Mouse (Mus musculus) lung, postnatal 0 days (tissue): Measurements from ENCODE around the gene Camta1. TPM values are rescaled to one million over a fixed set of nuclear protein-coding genes. Genes with fewer than 3 reads are reported as not detected.

Source experiments
- ATAC-seq: fragments of 200-750 bp; cut with Nextera tagmentation; 2 replicates; pipeline ENCODE4 v1.8.0; 2017; ENCODE audit warnings: moderate library complexity
- DNase-seq: peaks from one replicate; pipeline ENCODE4 v3.0.0-alpha.2; 2016; ENCODE audit warnings: low spot score
- H3K27ac ChIP-seq: fragments of 300-500 bp; sonication (generic); 2 replicates; pipeline ENCODE4 v1.5.1; 2014; ENCODE audit warnings: antibody characterized with exemption, mild to moderate bottlenecking, low read length, mixed read lengths
- H3K27me3 ChIP-seq: fragments of 300-500 bp; sonication (generic); replicated peaks from 2 replicates; pipeline ENCODE4 v1.6.1; 2014; ENCODE audit warnings: low read length, mixed read lengths; ENCODE audit not compliant: insufficient read depth
- H3K36me3 ChIP-seq: fragments of 300-500 bp; sonication (generic); 2 replicates; pipeline ENCODE4 v1.6.1; 2014; ENCODE audit warnings: low read length, mixed read lengths; ENCODE audit not compliant: insufficient read depth
- H3K4me1 ChIP-seq: fragments of 300-500 bp; sonication (generic); 2 replicates; pipeline ENCODE4 v1.6.1; 2014; ENCODE audit warnings: antibody characterized with exemption, low read depth, low read length, mixed read lengths; ENCODE audit not compliant: insufficient read depth
- H3K4me2 ChIP-seq: fragments of 300-500 bp; sonication (generic); replicated peaks from 2 replicates; pipeline ENCODE4 v1.6.1; 2014; ENCODE audit warnings: low read depth, mild to moderate bottlenecking, low read length, moderate library complexity, mixed read lengths
- H3K4me3 ChIP-seq: fragments of 300-500 bp; sonication (generic); 2 replicates; pipeline ENCODE4 v1.5.1; 2014; ENCODE audit warnings: low read depth, low read length
- H3K9ac ChIP-seq: fragments of 300-500 bp; sonication (generic); replicated peaks from 2 replicates; pipeline ENCODE4 v1.6.1; 2014; ENCODE audit warnings: low read depth, mild to moderate bottlenecking
- H3K9me3 ChIP-seq: fragments of 300-500 bp; sonication (generic); 2 replicates; pipeline ENCODE4 v1.6.1; 2016; ENCODE audit warnings: low read length, mixed read lengths
- CTCF ChIP-seq: IDR thresholded peaks from 2 replicates; pipeline ENCODE4 v1.5.1; 2016; ENCODE audit warnings: antibody characterized with exemption, mild to moderate bottlenecking
- EP300 ChIP-seq: IDR thresholded peaks from 2 replicates; pipeline ENCODE4 v1.6.1; 2016; ENCODE audit warnings: antibody characterized with exemption, mild to moderate bottlenecking, control low read depth
- WGBS: fragments of 180-500 bp; shearing (Covaris S2); extraction: QIAGEN DNeasy Blood & Tissue Kit; methylation state at CpG from one replicate; pipeline ENCODE4 v1.1.7; 2014; 5-methylcytosine and 5-hydroxymethylcytosine counted together
- polyA plus RNA-seq: library from polyadenylated mRNA; unstranded; fragments of >200 nt; fragmentation: Nextera tagmentation; extraction: Ambion mirVana; gene quantifications from 2 replicates; pipeline ENCODE4 v1.2.1, GENCODE M21; 2015

Camta1 gene
- polyA plus RNA-seq, 1 experiment from 2014 or later: 86.4 TPM

DNA sequence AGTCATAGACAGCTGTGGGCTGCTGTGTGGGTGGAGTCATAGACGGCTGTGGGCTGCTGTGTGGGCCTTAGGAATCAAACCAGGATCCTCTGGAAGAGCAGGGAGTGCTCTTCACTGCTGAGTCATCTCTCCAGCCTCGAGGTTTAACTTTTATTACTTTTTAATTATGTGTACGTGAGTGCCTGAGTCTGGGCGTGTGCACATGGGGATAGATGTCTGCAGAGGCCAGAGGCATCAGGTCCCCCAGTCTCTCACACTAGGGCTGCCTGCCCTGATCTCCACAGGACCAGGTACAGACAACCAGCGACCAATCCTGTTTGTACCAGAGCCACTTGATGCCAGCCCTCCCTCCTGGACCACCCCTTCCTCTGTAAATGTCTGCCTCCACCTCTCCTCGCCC is 632.6 kb downstream of the Camta1 start:
- no peak overlapping the region for H3K27ac ChIP-seq

GRCm38 (mm10) chr4:151226496-151226895 is 635.2 kb downstream of the Camta1 start:
- Histone ChIP-seq H3K9ac (no peak overlapping the region), H3K4me1 (no peaks in the 10 kb centered on the region), H3K27me3 (no peaks in the 10 kb centered on the region), H3K27ac (no peak overlapping the region), H3K36me3 (no peaks in the 10 kb centered on the region), H3K4me2 (no peak overlapping the region), H3K9me3 (no peaks in the 10 kb centered on the region), H3K4me3 (no peak overlapping the region)
- DNase-seq (no peak), ATAC-seq (no peak)
- TF ChIP-seq EP300: no peak
- TF ChIP-seq CTCF: no peak
- whole genome bisulfite sequencing: 29% methylated on average over 9 of the region's 9 CpGs

More for the DNA sequence above, 632.6 kb downstream of the Camta1 start:
- 37% methylated on average over 6 of the region's 6 CpGs for WGBS
- Histone ChIP-seq H3K9me3 (no peaks in the 10 kb centered on the region), H3K27me3 (no peaks in the 10 kb centered on the region), H3K36me3 (no peaks in the 10 kb centered on the region), H3K4me1 (no peaks in the 10 kb centered on the region), H3K4me3 (no peak overlapping the region), H3K9ac (no peak overlapping the region), H3K4me2 (no peak overlapping the region)
- peak; percentile 21; the same call in 1 of the 2 replicates for ATAC-seq
- no peak for TF ChIP-seq CTCF
- no peak for TF ChIP-seq EP300
- DNase-seq: no peak

DNA sequence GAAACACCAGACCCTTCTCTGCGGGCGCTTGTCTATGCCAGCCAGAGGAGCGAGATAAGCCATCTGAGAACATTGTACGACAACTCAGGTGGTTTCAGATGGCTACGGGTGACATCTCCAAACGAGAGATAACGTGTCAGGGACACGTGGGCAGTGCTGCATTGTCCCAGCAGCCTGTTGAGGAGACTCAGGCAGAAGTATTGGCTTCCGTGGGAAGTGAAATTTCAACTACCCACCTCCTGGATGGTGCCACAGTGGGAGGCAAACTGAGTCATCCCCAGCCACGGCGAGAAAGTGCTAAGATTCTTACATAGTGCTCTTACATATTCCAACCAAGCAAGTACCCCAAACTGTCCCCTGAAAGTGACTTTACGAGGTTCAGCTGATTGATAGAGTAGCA is 637.7 kb downstream of the Camta1 start:
- no peak for ATAC-seq
- Histone ChIP-seq H3K4me3 (no peak overlapping the region), H3K27me3 (no peaks in the 10 kb centered on the region), H3K9ac (no peak overlapping the region), H3K9me3 (no peaks in the 10 kb centered on the region), H3K4me2 (no peak overlapping the region), H3K36me3 (no peaks in the 10 kb centered on the region), H3K4me1 (no peaks in the 10 kb centered on the region), H3K27ac (no peak overlapping the region)
- TF ChIP-seq CTCF: no peak
- no peak for TF ChIP-seq EP300
- DNase-seq: no peak
- 60% methylated on average over 12 of the region's 12 CpGs for WGBS

- ATAC-seq: no peak
- Histone ChIP-seq H3K4me1 (no peaks in the 10 kb centered on the region), H3K4me3 (no peak overlapping the region), H3K27me3 (no peaks in the 10 kb centered on the region), H3K9ac (no peak overlapping the region), H3K4me2 (no peak overlapping the region), H3K36me3 (no peaks in the 10 kb centered on the region), H3K27ac (no peak overlapping the region), H3K9me3 (no peaks in the 10 kb centered on the region)
- WGBS: 48% methylated on average over 13 of the region's 13 CpGs
- TF ChIP-seq EP300 (no peak), CTCF (no peak)
- DNase-seq: no peak
These were observed 638.2 kb downstream of the Camta1 start for GRCm38 (mm10) chr4:151223263-151223996.

GRCm38 (mm10) chr4:151222635-151223034 is 639.0 kb downstream of the Camta1 start:
- WGBS: 29% methylated on average over 10 of the region's 10 CpGs
- no peak for ATAC-seq
- no peaks in the 10 kb centered on the region for H3K4me1 ChIP-seq

DNA sequence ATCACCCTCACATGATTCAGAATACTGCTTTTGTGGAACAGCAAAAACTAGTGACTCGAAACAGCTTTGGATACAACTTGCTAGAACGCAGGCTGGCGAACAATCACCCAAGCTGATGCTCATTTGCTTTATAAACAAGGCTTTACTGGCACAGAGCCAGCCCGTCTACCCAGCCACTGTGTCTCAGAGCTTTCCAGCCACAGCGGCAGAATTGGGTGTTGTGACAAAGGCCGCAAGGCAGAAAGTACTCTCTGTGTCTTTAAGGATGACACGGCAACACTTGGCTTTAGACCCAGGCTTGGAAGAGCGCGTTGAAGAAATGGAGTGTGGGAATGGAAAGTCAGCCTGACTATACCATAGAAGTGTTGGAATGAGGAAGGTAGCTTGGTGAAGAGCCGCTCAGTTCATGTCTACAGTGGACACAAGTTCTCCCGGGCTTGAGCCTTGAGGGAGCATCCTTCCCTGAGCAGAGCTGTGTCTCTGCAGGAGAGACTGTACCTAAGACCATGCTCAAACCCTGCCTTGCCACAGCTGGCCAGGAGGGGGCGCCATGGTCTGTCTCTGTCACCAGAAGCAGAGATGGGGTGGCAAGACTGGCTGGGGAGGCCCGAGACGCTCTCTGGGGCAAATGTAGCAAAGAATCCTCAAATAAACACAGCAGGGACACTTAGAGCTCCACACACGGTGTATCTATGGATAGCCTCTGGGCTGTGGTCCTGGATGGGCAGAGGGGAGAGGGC is 645.0 kb downstream of the Camta1 start:
- H3K27me3 ChIP-seq: no peaks in the 10 kb centered on the region
- H3K4me1 ChIP-seq: no peaks in the 10 kb centered on the region
- no peak overlapping the region for H3K4me3 ChIP-seq
- DNase-seq (peak; percentile 50), ATAC-seq (peak; percentile 34)
- TF ChIP-seq EP300 (no peak), CTCF (peak; percentile 42)
- H3K4me2 ChIP-seq: no peak overlapping the region
- H3K9ac ChIP-seq: no peak overlapping the region
- no peaks in the 10 kb centered on the region for H3K36me3 ChIP-seq
- no peaks in the 10 kb centered on the region for H3K9me3 ChIP-seq
- H3K27ac ChIP-seq: no peak overlapping the region
- 56% methylated on average over 15 of the region's 15 CpGs for WGBS

More at GRCm38 (mm10) chr4:151222635-151223034, 639.0 kb downstream of the Camta1 start:
- Histone ChIP-seq H3K9ac (no peak overlapping the region), H3K27me3 (no peaks in the 10 kb centered on the region), H3K9me3 (no peaks in the 10 kb centered on the region), H3K4me2 (no peak overlapping the region), H3K27ac (no peak overlapping the region), H3K36me3 (no peaks in the 10 kb centered on the region), H3K4me3 (no peak overlapping the region)
- TF ChIP-seq CTCF: no peak
- no peak for TF ChIP-seq EP300
- no peak for DNase-seq
